Mouse (Mus musculus): Measurements from ENCODE around the gene Cby3.
"Not testable (repeated sequence)": the region's sequence is repeated elsewhere in the genome, so short reads cannot be mapped to it uniquely, and the experiment has no call there.

The Cby3 gene

GRCm38 (mm10) chr11:50361282-50361681 is 7.0 kb downstream of the Cby3 start:
- not testable (repeated sequence) for DNase-seq (ENCODE audit: low read depth, low spot score)

- peak; percentile 91 for DNase-seq (ENCODE audit: low read depth, low spot score)
Observed at GRCm38 (mm10) chr11:50364548-50364947, 10.3 kb downstream of the Cby3 start.

GRCm38 (mm10) chr11:50365322-50365721 is 11.1 kb downstream of the Cby3 start:
- no peak for DNase-seq (ENCODE audit: low read depth, low spot score)

GRCm38 (mm10) chr11:50367531-50367930 is 13.3 kb downstream of the Cby3 start:
- no peak for DNase-seq (ENCODE audit: low read depth, low spot score)

- peak; percentile 69 for DNase-seq (ENCODE audit: low read depth, low spot score)
Observed at GRCm38 (mm10) chr11:50369360-50369911, 15.2 kb downstream of the Cby3 start.

GRCm38 (mm10) chr11:50370969-50371368 is 16.7 kb downstream of the Cby3 start:
- no peak for DNase-seq (ENCODE audit: low read depth, low spot score)

GRCm38 (mm10) chr11:50371399-50371841 is 17.2 kb downstream of the Cby3 start:
- DNase-seq (ENCODE audit: low read depth, low spot score) = peak; percentile 52

GRCm38 (mm10) chr11:50371911-50372310 is 17.6 kb downstream of the Cby3 start:
- DNase-seq (ENCODE audit: low read depth, low spot score) = no peak

- DNase-seq (ENCODE audit: low read depth, low spot score) = no peak
Observed at GRCm38 (mm10) chr11:50373086-50373485, 18.8 kb downstream of the Cby3 start.

GRCm38 (mm10) chr11:50373621-50374020 is 19.4 kb downstream of the Cby3 start:
- no peak for DNase-seq (ENCODE audit: low read depth, low spot score)

GRCm38 (mm10) chr11:50374286-50375015 is 20.2 kb downstream of the Cby3 start:
- no peak for DNase-seq (ENCODE audit: low read depth, low spot score)

- no peak for DNase-seq (ENCODE audit: low read depth, low spot score)
Observed at GRCm38 (mm10) chr11:50375421-50375820, 21.2 kb downstream of the Cby3 start.

- no peak for DNase-seq (ENCODE audit: low read depth, low spot score)
Observed at GRCm38 (mm10) chr11:50376156-50376790, 22.0 kb downstream of the Cby3 start.

- DNase-seq (ENCODE audit: low read depth, low spot score) = peak; percentile 99
Observed at GRCm38 (mm10) chr11:50376911-50377891, 22.9 kb downstream of the Cby3 start, which contains the start of gene Hnrnph1. Hnrnph1 (plus strand) TSS chr11:50376990.

- DNase-seq (ENCODE audit: low read depth, low spot score) = peak; percentile 80
Observed at GRCm38 (mm10) chr11:50377892-50378684, 23.8 kb downstream of the Cby3 start.

GRCm38 (mm10) chr11:50379023-50379752 is 24.9 kb downstream of the Cby3 start:
- no peak for DNase-seq (ENCODE audit: low read depth, low spot score)

- no peak for DNase-seq (ENCODE audit: low read depth, low spot score)
Observed at GRCm38 (mm10) chr11:50381311-50381710, 27.0 kb downstream of the Cby3 start.

GRCm38 (mm10) chr11:50387167-50387679 is 33.0 kb downstream of the Cby3 start:
- DNase-seq (ENCODE audit: low read depth, low spot score) = peak; percentile 18

- DNase-seq (ENCODE audit: low read depth, low spot score) = no peak
Observed at GRCm38 (mm10) chr11:50387697-50388096, 33.4 kb downstream of the Cby3 start.

Data from 3T3-L1 (cell line).